ENCODE assay signal across 21 mouse cellular contexts in the genomic region with DNA sequence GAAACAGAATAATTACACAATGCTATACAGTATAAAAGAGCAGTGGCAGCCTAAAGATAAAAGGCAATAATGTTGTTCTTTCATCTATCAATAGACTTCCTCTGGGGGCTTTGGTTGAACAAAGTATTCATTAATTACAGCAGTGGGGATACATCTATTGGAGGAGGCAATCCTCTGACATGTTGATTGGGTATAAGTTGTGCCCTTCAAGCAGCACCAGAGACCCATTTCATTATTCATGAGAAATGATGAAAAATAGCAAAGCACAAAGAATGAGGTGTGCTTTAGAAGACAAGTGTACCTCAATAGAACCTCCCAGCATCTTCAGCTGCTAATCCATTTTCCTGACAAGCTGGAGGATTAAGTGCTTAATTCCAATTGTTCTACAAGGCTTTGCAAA.
DNase-seq lines count a peak whose midpoint lies in the region; ATAC-seq lines count a peak whose summit lies in the region.
"Had no signal": no experiment of that assay in that cellular context is flagged by ENCODE, and none has a peak within 500 bp of the region (broad histone marks: within the 10 kb centered on the region; RNA-seq: fewer than 3 reads in every experiment).

No protein-coding gene starts in this region.

- H3K9me3 ChIP-seq in midbrain, embryonic 11.5 days (ENCODE audit: control insufficient read depth, low read length) = no peaks in the 10 kb centered on the region
- H3K9me3 ChIP-seq in midbrain, embryonic 15.5 days = no peaks in the 10 kb centered on the region
- no peaks in the 10 kb centered on the region for H3K9me3 ChIP-seq in midbrain, embryonic 13.5 days
- no peaks in the 10 kb centered on the region for H3K9me3 ChIP-seq in midbrain, embryonic 16.5 days (replicated peaks; ENCODE audit: control insufficient read depth, low read length, poor library complexity, severe bottlenecking)
- H3K9me3 ChIP-seq: embryonic facial prominence, embryonic 13.5 days; embryonic facial prominence, embryonic 15.5 days; forebrain, embryonic 10.5 days had no signal

- H3K4me2 ChIP-seq in midbrain, embryonic 11.5 days = no peak overlapping the region
- no peak overlapping the region for H3K4me2 ChIP-seq in midbrain, embryonic 15.5 days
- H3K4me2 ChIP-seq in midbrain, embryonic 13.5 days (replicated peaks) = no peak overlapping the region
- H3K4me2 ChIP-seq in midbrain, embryonic 16.5 days (ENCODE audit: low read length) = no peak overlapping the region
- H3K4me2 ChIP-seq: embryonic facial prominence, embryonic 13.5 days; embryonic facial prominence, embryonic 15.5 days had no signal

- ATAC-seq in midbrain, embryonic 11.5 days (ENCODE audit: low FRiP score) = peak; percentile 52
- no peak for ATAC-seq in midbrain, embryonic 15.5 days (replicated peaks)
- peak; percentile 55 for ATAC-seq in midbrain, embryonic 13.5 days
- no peak for ATAC-seq in midbrain, embryonic 16.5 days
- ATAC-seq: forebrain, embryonic 14.5 days; forebrain, embryonic 16.5 days had no signal

- no peak for DNase-seq in midbrain, embryonic 11.5 days (ENCODE audit: low spot score, missing footprints)
- DNase-seq in retina, postnatal 1 day = peak; percentile 31
- no peak for DNase-seq in retina, embryonic 14.5 days (ENCODE audit: low spot score)
- DNase-seq in embryo, embryonic 10 days (ENCODE audit: low spot score) = no peak
- DNase-seq: adrenal gland, adult 2 months; adrenal gland, postnatal 10 days; adrenal gland, postnatal 25 days; cerebellum, adult 11-12 months; cerebellum, adult 2 months; cerebellum, adult 9-10 months; cerebellum, postnatal 25 days; embryo, embryonic 11 days had no signal

- no peak overlapping the region for H3K27ac ChIP-seq in midbrain, embryonic 11.5 days (ENCODE audit: low read depth, low read length)
- H3K27ac ChIP-seq in midbrain, embryonic 15.5 days = no peak overlapping the region
- H3K27ac ChIP-seq in midbrain, embryonic 13.5 days = no peak overlapping the region
- H3K27ac ChIP-seq in midbrain, embryonic 16.5 days (ENCODE audit: low read length) = no peak overlapping the region
- H3K27ac ChIP-seq: embryonic facial prominence, embryonic 13.5 days; embryonic facial prominence, embryonic 15.5 days; forebrain, embryonic 10.5 days had no signal

- H3K27me3 ChIP-seq in midbrain, embryonic 11.5 days (ENCODE audit: control insufficient read depth, insufficient read depth, low read length) = no peaks in the 10 kb centered on the region
- no peaks in the 10 kb centered on the region for H3K27me3 ChIP-seq in midbrain, embryonic 15.5 days (replicated peaks)
- no peaks in the 10 kb centered on the region for H3K27me3 ChIP-seq in midbrain, embryonic 13.5 days
- no peaks in the 10 kb centered on the region for H3K27me3 ChIP-seq in midbrain, embryonic 16.5 days (ENCODE audit: control insufficient read depth, insufficient read depth, low read depth, low read length)
- H3K27me3 ChIP-seq: embryonic facial prominence, embryonic 15.5 days had no signal

- no peaks in the 10 kb centered on the region for H3K36me3 ChIP-seq in midbrain, embryonic 11.5 days (ENCODE audit: control insufficient read depth, insufficient read depth, low read length)
- no peaks in the 10 kb centered on the region for H3K36me3 ChIP-seq in midbrain, embryonic 15.5 days (replicated peaks)
- H3K36me3 ChIP-seq in midbrain, embryonic 13.5 days = no peaks in the 10 kb centered on the region
- H3K36me3 ChIP-seq in midbrain, embryonic 16.5 days (ENCODE audit: control insufficient read depth, insufficient read depth, low read length) = no peaks in the 10 kb centered on the region
- H3K36me3 ChIP-seq: embryonic facial prominence, embryonic 13.5 days; embryonic facial prominence, embryonic 15.5 days; forebrain, embryonic 10.5 days had no signal

- no peak overlapping the region for H3K9ac ChIP-seq in midbrain, embryonic 11.5 days (ENCODE audit: low read length)
- H3K9ac ChIP-seq in midbrain, embryonic 15.5 days = no peak overlapping the region
- H3K9ac ChIP-seq in midbrain, embryonic 13.5 days (replicated peaks) = no peak overlapping the region
- no peak overlapping the region for H3K9ac ChIP-seq in midbrain, embryonic 16.5 days (ENCODE audit: low read depth, low read length)
- H3K9ac ChIP-seq: embryonic facial prominence, embryonic 13.5 days; embryonic facial prominence, embryonic 15.5 days had no signal

- no peak overlapping the region for H3K4me3 ChIP-seq in midbrain, embryonic 11.5 days (ENCODE audit: low read depth, low read length)
- H3K4me3 ChIP-seq in midbrain, embryonic 15.5 days = no peak overlapping the region
- no peak overlapping the region for H3K4me3 ChIP-seq in midbrain, embryonic 13.5 days (replicated peaks)
- no peak overlapping the region for H3K4me3 ChIP-seq in midbrain, embryonic 16.5 days (ENCODE audit: low read depth, low read length)
- H3K4me3 ChIP-seq: embryonic facial prominence, embryonic 13.5 days; embryonic facial prominence, embryonic 15.5 days; erythroblast, embryonic 14.5 days; forebrain, embryonic 10.5 days had no signal

- H3K4me1 ChIP-seq in midbrain, embryonic 11.5 days (ENCODE audit: control insufficient read depth, insufficient read depth, low read length) = peaks cover 3% of the 10 kb centered on the region; the same call in 1 of the 2 replicates
- no peaks in the 10 kb centered on the region for H3K4me1 ChIP-seq in midbrain, embryonic 15.5 days
- H3K4me1 ChIP-seq in midbrain, embryonic 13.5 days (replicated peaks) = peaks cover 5% of the 10 kb centered on the region
- no peaks in the 10 kb centered on the region for H3K4me1 ChIP-seq in midbrain, embryonic 16.5 days (ENCODE audit: control insufficient read depth, insufficient read depth, low read length)
- H3K4me1 ChIP-seq: embryonic facial prominence, embryonic 13.5 days; embryonic facial prominence, embryonic 15.5 days had no signal

Comparison
In these comparisons a context has a peak if more than half of its experiments do, and no peak if none do; other contexts are left out.
1. ATAC-seq: peak in midbrain, embryonic 11.5 days (single experiment) and midbrain, embryonic 13.5 days (single experiment); none in midbrain, embryonic 15.5 days (single experiment) and midbrain, embryonic 16.5 days (single experiment).